ENCODE assay signal across 28 mouse cellular contexts in genomic region chr12:85667071-85667470, GRCm38 (mm10). TPM values are rescaled to one million over a fixed set of nuclear protein-coding genes. Genes with fewer than 3 reads are reported as not detected.
"Had no signal": no experiment of that assay in that cellular context is flagged by ENCODE, and none has a peak within 500 bp of the region (broad histone marks: within the 10 kb centered on the region; RNA-seq: fewer than 3 reads in every experiment).

No protein-coding gene starts in this region.

- DNase-seq: heart, postnatal 10 days; heart, postnatal 14 days; heart, postnatal 36 days; heart, postnatal 4 days; kidney, adult 11 months; kidney, adult 18-20 months; kidney, adult 2 months; kidney, adult 8-10 months; kidney, adult 9 months; kidney, postnatal 10 days; kidney, postnatal 14 days; kidney, postnatal 25 days; kidney, postnatal 36 days; kidney, postnatal 4 days; layer of hippocampus, adult 9-11 months; layer of hippocampus, postnatal 36 days had no signal

- H3K9me3 ChIP-seq: heart, embryonic 12.5 days; heart, embryonic 13.5 days; heart, embryonic 15.5 days; hindbrain, embryonic 12.5 days; hindbrain, embryonic 13.5 days; hindbrain, embryonic 15.5 days; intestine, embryonic 15.5 days; kidney, embryonic 15.5 days had no signal

- H3K27ac ChIP-seq: heart, embryonic 13.5 days; heart, embryonic 15.5 days; hindbrain, embryonic 12.5 days; hindbrain, embryonic 13.5 days; hindbrain, embryonic 14.5 days; hindbrain, embryonic 15.5 days; hindbrain, postnatal 0 days; intestine, embryonic 15.5 days; kidney, embryonic 15.5 days; kidney, postnatal 0 days; left cerebral cortex, adult 2 months had no signal

- H3K27me3 ChIP-seq: heart, embryonic 13.5 days; heart, embryonic 15.5 days; hindbrain, embryonic 12.5 days; hindbrain, embryonic 13.5 days; hindbrain, embryonic 15.5 days; intestine, embryonic 15.5 days; kidney, embryonic 15.5 days had no signal

- H3K4me3 ChIP-seq: heart, embryonic 12.5 days; heart, embryonic 13.5 days; heart, embryonic 15.5 days; hindbrain, embryonic 12.5 days; hindbrain, embryonic 13.5 days; hindbrain, embryonic 15.5 days; intestine, embryonic 15.5 days; kidney, embryonic 15.5 days; left cerebral cortex, adult 2 months had no signal

- H3K36me3 ChIP-seq: heart, embryonic 12.5 days; heart, embryonic 13.5 days; heart, embryonic 15.5 days; hindbrain, embryonic 12.5 days; hindbrain, embryonic 13.5 days; hindbrain, embryonic 15.5 days; intestine, embryonic 15.5 days; kidney, embryonic 15.5 days had no signal

RNA-seq across cellular contexts. Expression of gene Batf, which starts 19.4 kb away (rescaled TPM):
- total RNA-seq: hindbrain, postnatal 0 days had no signal
